Mouse (Mus musculus): ENCODE data around the gene Ptch2. TPM values are rescaled to one million over a fixed set of nuclear protein-coding genes. Genes with fewer than 3 reads are reported as not detected.

The Ptch2 gene
- polyA plus RNA-seq, 1 experiment from 2014 or later, result 1.8 TPM

GRCm38 (mm10) chr4:117130790-117131189 lies 34.9 kb downstream of the Ptch2 start:
- 68% methylated on average over 6 of the region's 6 CpGs for WGBS
- peaks cover 5% of the 10 kb centered on the region in 2 experiments; a peak in 2 of 4 replicates for H3K4me1 ChIP-seq (ENCODE audit: control insufficient read depth in 2 of 2, insufficient read depth in 2 of 2, low read length in 2 of 2)
- no peak for ATAC-seq (ENCODE audit: insufficient number of reproducible peaks, insufficient read depth, low FRiP score, low read depth)

GRCm38 (mm10) chr4:117131198-117131597 lies 35.3 kb downstream of the Ptch2 start:
- no peak overlapping the region for H3K9ac ChIP-seq (ENCODE audit: low read length)
- H3K27ac ChIP-seq (replicated peaks in 1 of 2; ENCODE audit: control insufficient read depth in 1 of 2, insufficient read depth in 1 of 2, low read depth in 2 of 2, low read length in 2 of 2), result no peak overlapping the region
- 70% methylated on average over 6 of the region's 6 CpGs for WGBS
- H3K9me3 ChIP-seq (ENCODE audit: control insufficient read depth, low read length), result no peaks in the 10 kb centered on the region
- no peak overlapping the region for H3K4me3 ChIP-seq (ENCODE audit: control insufficient read depth in 1 of 2, insufficient read depth in 1 of 2, low read depth in 1 of 2, low read length in 2 of 2)
- H3K36me3 ChIP-seq (ENCODE audit: control insufficient read depth, insufficient read depth, low read length), result peaks cover 10% of the 10 kb centered on the region; the same call in 1 of the 2 replicates
- peaks cover 4 to 5% of the 10 kb centered on the region in 2 experiments; a peak in 2 of 4 replicates for H3K4me1 ChIP-seq (ENCODE audit: control insufficient read depth in 2 of 2, insufficient read depth in 2 of 2, low read length in 2 of 2)
- ATAC-seq (ENCODE audit: insufficient number of reproducible peaks, insufficient read depth, low FRiP score, low read depth), result no peak
- no peak overlapping the region for H3K4me2 ChIP-seq (ENCODE audit: low read length)
- peaks cover 9% of the 10 kb centered on the region for H3K27me3 ChIP-seq (ENCODE audit: control insufficient read depth, insufficient read depth, low read length)

More at GRCm38 (mm10) chr4:117130790-117131189, 34.9 kb downstream of the Ptch2 start:
- Histone ChIP-seq H3K4me2 (ENCODE audit: low read length) (no peak overlapping the region), H3K27me3 (ENCODE audit: control insufficient read depth, insufficient read depth, low read length) (peaks cover 9% of the 10 kb centered on the region), H3K27ac (replicated peaks in 1 of 2; ENCODE audit: control insufficient read depth in 1 of 2, insufficient read depth in 1 of 2, low read depth in 2 of 2, low read length in 2 of 2) (no peak overlapping the region), H3K9ac (ENCODE audit: low read length) (no peak overlapping the region), H3K36me3 (ENCODE audit: control insufficient read depth, insufficient read depth, low read length) (peaks cover 10% of the 10 kb centered on the region; the same call in 1 of the 2 replicates), H3K9me3 (ENCODE audit: control insufficient read depth, low read length) (no peaks in the 10 kb centered on the region), H3K4me3 (ENCODE audit: control insufficient read depth in 1 of 2, insufficient read depth in 1 of 2, low read depth in 1 of 2, low read length in 2 of 2) (no peak overlapping the region)

- Histone ChIP-seq H3K27me3 (ENCODE audit: control insufficient read depth, insufficient read depth, low read length) (peaks cover 9% of the 10 kb centered on the region), H3K9ac (ENCODE audit: low read length) (no peak overlapping the region), H3K4me3 (ENCODE audit: control insufficient read depth in 1 of 2, insufficient read depth in 1 of 2, low read depth in 1 of 2, low read length in 2 of 2) (peak overlapping the region in 1 of 2 experiments; percentile 78; a peak in 2 of 4 replicates), H3K9me3 (ENCODE audit: control insufficient read depth, low read length) (no peaks in the 10 kb centered on the region), H3K27ac (replicated peaks in 1 of 2; ENCODE audit: control insufficient read depth in 1 of 2, insufficient read depth in 1 of 2, low read depth in 2 of 2, low read length in 2 of 2) (no peak overlapping the region), H3K4me1 (ENCODE audit: control insufficient read depth in 2 of 2, insufficient read depth in 2 of 2, low read length in 2 of 2) (peaks cover 0 to 5% of the 10 kb centered on the region in 2 experiments; a peak in 1 of 4 replicates), H3K36me3 (ENCODE audit: control insufficient read depth, insufficient read depth, low read length) (peaks cover 10% of the 10 kb centered on the region; the same call in 1 of the 2 replicates), H3K4me2 (ENCODE audit: low read length) (peak overlapping the region; percentile 99)
- ATAC-seq (ENCODE audit: insufficient number of reproducible peaks, insufficient read depth, low FRiP score, low read depth), result no peak
- WGBS, result 45% methylated on average over 7 of the region's 7 CpGs
Measured at GRCm38 (mm10) chr4:117131890-117132793, 36.3 kb downstream of the Ptch2 start.

GRCm38 (mm10) chr4:117132794-117133143 lies 36.9 kb downstream of the Ptch2 start:
- ATAC-seq (ENCODE audit: insufficient number of reproducible peaks, insufficient read depth, low FRiP score, low read depth), result no peak
- H3K27ac ChIP-seq (replicated peaks in 1 of 2; ENCODE audit: control insufficient read depth in 1 of 2, insufficient read depth in 1 of 2, low read depth in 2 of 2, low read length in 2 of 2), result no peak overlapping the region
- 22% methylated on average over 11 of the region's 11 CpGs for WGBS
- peak overlapping the region in 1 of 2 experiments; percentile 78; a peak in 2 of 4 replicates for H3K4me3 ChIP-seq (ENCODE audit: control insufficient read depth in 1 of 2, insufficient read depth in 1 of 2, low read depth in 1 of 2, low read length in 2 of 2)
- no peaks in the 10 kb centered on the region for H3K9me3 ChIP-seq (ENCODE audit: control insufficient read depth, low read length)
- H3K4me2 ChIP-seq (ENCODE audit: low read length), result peak overlapping the region; percentile 99
- peaks cover 9% of the 10 kb centered on the region for H3K27me3 ChIP-seq (ENCODE audit: control insufficient read depth, insufficient read depth, low read length)
- peaks cover 0 to 5% of the 10 kb centered on the region in 2 experiments; a peak in 1 of 4 replicates for H3K4me1 ChIP-seq (ENCODE audit: control insufficient read depth in 2 of 2, insufficient read depth in 2 of 2, low read length in 2 of 2)
- peaks cover 10% of the 10 kb centered on the region; the same call in 1 of the 2 replicates for H3K36me3 ChIP-seq (ENCODE audit: control insufficient read depth, insufficient read depth, low read length)
- peak overlapping the region; percentile 84; the same call in 1 of the 2 replicates for H3K9ac ChIP-seq (ENCODE audit: low read length)

- Histone ChIP-seq H3K36me3 (ENCODE audit: control insufficient read depth, insufficient read depth, low read length) (peaks cover 8% of the 10 kb centered on the region; the same call in 1 of the 2 replicates), H3K9me3 (ENCODE audit: control insufficient read depth, low read length) (no peaks in the 10 kb centered on the region), H3K27ac (replicated peaks in 1 of 2; ENCODE audit: control insufficient read depth in 1 of 2, insufficient read depth in 1 of 2, low read depth in 2 of 2, low read length in 2 of 2) (no peak overlapping the region), H3K27me3 (ENCODE audit: control insufficient read depth, insufficient read depth, low read length) (peaks cover 9% of the 10 kb centered on the region), H3K4me3 (ENCODE audit: control insufficient read depth in 1 of 2, insufficient read depth in 1 of 2, low read depth in 1 of 2, low read length in 2 of 2) (peak overlapping the region; percentile 68 to 78), H3K9ac (ENCODE audit: low read length) (peak overlapping the region; percentile 84), H3K4me2 (ENCODE audit: low read length) (peak overlapping the region; percentile 99), H3K4me1 (ENCODE audit: control insufficient read depth in 2 of 2, insufficient read depth in 2 of 2, low read length in 2 of 2) (peaks cover 0 to 5% of the 10 kb centered on the region in 2 experiments; a peak in 1 of 4 replicates)
- WGBS, result under 1% methylated on average over 42 of the region's 42 CpGs
- peak; percentile 25; the same call in 1 of the 2 replicates for ATAC-seq (ENCODE audit: insufficient number of reproducible peaks, insufficient read depth, low FRiP score, low read depth)
Measured at GRCm38 (mm10) chr4:117133366-117133796, 37.5 kb downstream of the Ptch2 start.

GRCm38 (mm10) chr4:117133817-117134600 lies 38.1 kb downstream of the Ptch2 start, which contains the start of gene Plk3:
Gene Plk3, minus strand, starts transcription at chr4:117133963.
- peak; percentile 85 for ATAC-seq (ENCODE audit: insufficient number of reproducible peaks, insufficient read depth, low FRiP score, low read depth)
- H3K9ac ChIP-seq (ENCODE audit: low read length), result peak within 1 kb of the TSS; percentile 84
- H3K4me3 ChIP-seq (ENCODE audit: control insufficient read depth in 1 of 2, insufficient read depth in 1 of 2, low read depth in 1 of 2, low read length in 2 of 2), result peak within 1 kb of the TSS; percentile 68 to 78
- WGBS, result 2% methylated on average over 46 of the region's 48 CpGs
- no peak within 1 kb of the TSS for H3K27ac ChIP-seq (replicated peaks in 1 of 2; ENCODE audit: control insufficient read depth in 1 of 2, insufficient read depth in 1 of 2, low read depth in 2 of 2, low read length in 2 of 2)
- H3K36me3 ChIP-seq (ENCODE audit: control insufficient read depth, insufficient read depth, low read length), result 0 out of 2 replicates have a peak, but pooled peaks cover 1% of the 10 kb centered on the region
- no peaks in the 10 kb centered on the region for H3K9me3 ChIP-seq (ENCODE audit: control insufficient read depth, low read length)
- H3K4me2 ChIP-seq (ENCODE audit: low read length), result peak within 1 kb of the TSS; percentile 99
- H3K4me1 ChIP-seq (ENCODE audit: control insufficient read depth in 2 of 2, insufficient read depth in 2 of 2, low read length in 2 of 2), result peaks cover 0 to 5% of the 10 kb centered on the region in 2 experiments; a peak in 1 of 4 replicates
- peaks cover 9% of the 10 kb centered on the region for H3K27me3 ChIP-seq (ENCODE audit: control insufficient read depth, insufficient read depth, low read length)

GRCm38 (mm10) chr4:117134601-117134995 lies 38.7 kb downstream of the Ptch2 start:
- H3K4me3 ChIP-seq (ENCODE audit: control insufficient read depth in 1 of 2, insufficient read depth in 1 of 2, low read depth in 1 of 2, low read length in 2 of 2), result no peak overlapping the region
- peak overlapping the region; percentile 99 for H3K4me2 ChIP-seq (ENCODE audit: low read length)
- no peak overlapping the region for H3K27ac ChIP-seq (replicated peaks in 1 of 2; ENCODE audit: control insufficient read depth in 1 of 2, insufficient read depth in 1 of 2, low read depth in 2 of 2, low read length in 2 of 2)
- H3K9ac ChIP-seq (ENCODE audit: low read length), result no peak overlapping the region
- peaks cover 9% of the 10 kb centered on the region for H3K27me3 ChIP-seq (ENCODE audit: control insufficient read depth, insufficient read depth, low read length)
- no peaks in the 10 kb centered on the region for H3K9me3 ChIP-seq (ENCODE audit: control insufficient read depth, low read length)
- no peak for ATAC-seq (ENCODE audit: insufficient number of reproducible peaks, insufficient read depth, low FRiP score, low read depth)
- no peaks in the 10 kb centered on the region for H3K36me3 ChIP-seq (ENCODE audit: control insufficient read depth, insufficient read depth, low read length)
- H3K4me1 ChIP-seq (ENCODE audit: control insufficient read depth in 2 of 2, insufficient read depth in 2 of 2, low read length in 2 of 2), result peaks cover 0 to 5% of the 10 kb centered on the region in 2 experiments; a peak in 1 of 4 replicates
- WGBS, result 38% methylated on average over 2 of the region's 2 CpGs

Data from heart, embryonic 14.5 days (tissue).